Mouse (Mus musculus) right cerebral cortex, postnatal 10 days (tissue): Measurements from ENCODE around the gene Nfe2.
A peak's percentile ranks its signal among the peaks of the same experiment; 100 is the strongest.

Source experiments
- DNase-seq, 2 experiments: peaks; one replicate each; pipeline ENCODE4 v3.0.0; 2021; ENCODE audit warnings: low spot score in 2 of 2

Nfe2 gene

GRCm38 (mm10) chr15:103214971-103215907, 43.0 kb downstream of the Nfe2 start:
- peak; percentile 94 to 95 for DNase-seq

- DNase-seq, result peak; percentile 30 to 41
These were observed 44.1 kb downstream of the Nfe2 start for GRCm38 (mm10) chr15:103214149-103214548.

GRCm38 (mm10) chr15:103205156-103205555, 53.0 kb downstream of the Nfe2 start:
- DNase-seq, result no peak

GRCm38 (mm10) chr15:103202088-103202793, 56.0 kb downstream of the Nfe2 start:
- DNase-seq, result no peak
